Mouse (Mus musculus) CH12.LX (cell line): Measurements from ENCODE around the gene P4ha2. TPM values are rescaled to one million over a fixed set of nuclear protein-coding genes. Genes with fewer than 3 reads are reported as not detected.

ENCODE experiments used
- DNase-seq: peaks from one replicate; pipeline ENCODE4 v3.0.0-alpha.2; 2013; ENCODE audit errors: extremely low read depth
- H3K27ac ChIP-seq: 2 replicates; pipeline ENCODE4 v1.5.1; 2012; ENCODE audit warnings: low read depth, mild to moderate bottlenecking, control low read depth, moderate library complexity; ENCODE audit not compliant: insufficient read depth
- H3K27me3 ChIP-seq: replicated peaks from 2 replicates; pipeline ENCODE3; 2012; ENCODE audit warnings: inconsistent platforms
- H3K36me3 ChIP-seq, 2 experiments: replicated peaks in 1 of 2; 2 replicates each; pipeline versions ENCODE3 to v1.6.1; 2012; ENCODE audit warnings: inconsistent platforms in 1 of 2, low read length in 1 of 2, mild to moderate bottlenecking in 1 of 2, mixed read lengths in 1 of 2, moderate library complexity in 1 of 2; ENCODE audit not compliant: control insufficient read depth in 1 of 2, insufficient read depth in 1 of 2
- H3K4me1 ChIP-seq, 2 experiments: 2 replicates each; pipeline ENCODE4 v1.6.1; 2012; ENCODE audit warnings: inconsistent platforms in 1 of 2, moderate library complexity in 1 of 2; ENCODE audit not compliant: insufficient read depth in 2 of 2, control insufficient read depth in 1 of 2
- H3K4me2 ChIP-seq: 2 replicates; pipeline ENCODE4 v1.6.1; 2012; ENCODE audit warnings: low read depth, mild to moderate bottlenecking, control low read depth; ENCODE audit not compliant: poor library complexity, insufficient read depth, severe bottlenecking
- H3K4me3 ChIP-seq, 3 experiments: fragments of 150-350 bp in 1 of 3; sonication (generic) in 1 of 3; replicated peaks in 1 of 3; 2 replicates each; pipeline versions ENCODE3 to v1.5.1; 2011 to 2012; ENCODE audit warnings: low read depth in 2 of 3, low read length in 2 of 3, mild to moderate bottlenecking in 2 of 3, moderate library complexity in 2 of 3, control low read depth in 1 of 3, improper control_type of control experiment in 1 of 3, inconsistent platforms in 1 of 3, mixed read lengths in 1 of 3; ENCODE audit not compliant: poor library complexity in 1 of 3
- H3K79me2 ChIP-seq: replicated peaks from 2 replicates; pipeline ENCODE4 v1.6.1; 2012; ENCODE audit warnings: mild to moderate bottlenecking, moderate library complexity; ENCODE audit not compliant: control insufficient read depth, poor library complexity, insufficient read depth, severe bottlenecking; ENCODE audit errors: extremely low read depth
- H3K9ac ChIP-seq: 2 replicates; pipeline ENCODE4 v1.6.1; 2012; ENCODE audit warnings: low read depth, mild to moderate bottlenecking, control low read depth, moderate library complexity; ENCODE audit not compliant: insufficient read depth
- H3K9me3 ChIP-seq: replicated peaks from 2 replicates; pipeline ENCODE3; 2012; ENCODE audit warnings: low read length, inconsistent platforms, mixed read lengths
- CTCF ChIP-seq, 2 experiments: IDR thresholded peaks in 1 of 2; conservative IDR thresholded peaks in 1 of 2; 2 replicates each; pipeline ENCODE4 v1.5.1; 2011 to 2012; ENCODE audit warnings: low read depth in 2 of 2, low read length in 2 of 2, improper control_type of control experiment in 1 of 2, inconsistent platforms in 1 of 2, mild to moderate bottlenecking in 1 of 2, moderate library complexity in 1 of 2
- EP300 ChIP-seq: IDR thresholded peaks from 2 replicates; pipeline ENCODE4 v1.6.1; 2011; ENCODE audit warnings: low read length, improper control_type of control experiment
- JUND ChIP-seq: conservative IDR thresholded peaks from 2 replicates; pipeline ENCODE4 v1.6.1; 2011; ENCODE audit warnings: low read depth, low read length, improper control_type of control experiment
- NRF1 ChIP-seq: IDR thresholded peaks from 2 replicates; pipeline ENCODE4 v1.6.1; 2014; ENCODE audit warnings: low read depth, mild to moderate bottlenecking, inconsistent platforms, low read length, improper control_type of control experiment, moderate library complexity
- POLR2A ChIP-seq: IDR thresholded peaks from 2 replicates; pipeline ENCODE4 v1.6.1; 2011; ENCODE audit warnings: low read depth, mild to moderate bottlenecking, improper control_type of control experiment, low read length
- SMC3 ChIP-seq: IDR thresholded peaks from 2 replicates; pipeline ENCODE4 v1.6.1; 2011; ENCODE audit warnings: low read depth, low read length, improper control_type of control experiment
- TCF12 ChIP-seq: IDR thresholded peaks from 2 replicates; pipeline ENCODE4 v1.6.1; 2014; ENCODE audit warnings: low read depth, mild to moderate bottlenecking, inconsistent platforms, low read length, improper control_type of control experiment
- ZKSCAN1 ChIP-seq: IDR thresholded peaks from 2 replicates; pipeline ENCODE4 v1.6.1; 2012; ENCODE audit warnings: low read depth, inconsistent platforms, low read length, improper control_type of control experiment, borderline replicate concordance
- ZNF384 ChIP-seq: IDR thresholded peaks from 2 replicates; pipeline ENCODE4 v1.6.1; 2012; ENCODE audit warnings: low read depth, low read length, improper control_type of control experiment, inconsistent platforms
- dilution Hi-C: fragments of 300-500 bp; cut with MboI; formaldehyde crosslinking; loops from 2 replicates; pipeline ENCODE4 v1.14.3; 2020; ENCODE audit warnings: low sequenced_read_pairs; ENCODE audit not compliant: extremely low pct_unique_long_range_greater_than_20kb, extremely low pct_ligation_motif_present
- in situ Hi-C: fragments of 300-500 bp; cut with MboI; formaldehyde crosslinking; loops from 3 replicates; pipeline ENCODE4 v1.14.3; 2019; ENCODE audit warnings: low sequenced_read_pairs, low pct_ligation_motif_present, low pct_unique_long_range_greater_than_20kb, mixed read lengths
- polyA plus RNA-seq: library from polyadenylated mRNA; unstranded; fragments of >175 nt; gene quantifications from 2 replicates; pipeline ENCODE4 v1.2.1, GENCODE M21; 2012; ENCODE audit warnings: low read depth; ENCODE audit not compliant: insufficient read length
- total RNA-seq, 2 experiments: library from RNA; depleted of rRNA; stranded (reverse); fragments of 300-350 nt in 1 of 2; fragments of >200 nt in 1 of 2; gene quantifications; 2 replicates each; pipeline ENCODE4 v1.2.3; 2012 to 2014

P4ha2 gene
- total and polyA plus RNA-seq, 3 experiments: 3.6 to 10.0 (median 7.9) TPM

DNA sequence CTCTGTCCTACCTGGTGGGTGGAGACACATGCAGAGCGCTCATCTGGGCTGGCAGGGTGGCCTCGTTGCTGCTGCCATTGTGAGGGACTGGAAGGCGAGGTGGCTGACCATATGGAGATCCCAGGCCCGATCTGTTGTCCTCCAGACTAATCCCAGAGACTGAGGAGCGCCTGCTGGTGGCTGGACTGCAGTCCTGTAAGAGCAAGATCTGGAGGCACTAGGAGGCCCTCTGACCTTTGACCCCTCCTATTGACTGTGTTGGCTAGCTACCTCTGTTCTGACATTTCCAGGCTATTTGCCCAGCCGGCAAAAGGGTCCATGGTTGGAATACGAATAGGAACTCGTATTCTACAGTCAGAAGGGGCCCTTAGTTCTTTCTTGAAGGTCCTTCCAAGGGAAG, 43.8 kb upstream of the P4ha2 start:
- no peaks in the 10 kb centered on the region for H3K36me3 ChIP-seq
- no peaks in the 10 kb centered on the region for H3K79me2 ChIP-seq
- no peak overlapping the region for H3K4me2 ChIP-seq
- in situ Hi-C loops (no loop called here), dilution Hi-C loops (no loop called here)
- no peak for DNase-seq
- no peak overlapping the region for H3K9ac ChIP-seq
- no peak for TF ChIP-seq JUND
- TF ChIP-seq CTCF (conservative IDR thresholded peaks at IDR 0.05 in 1 of 2, IDR thresholded peaks at IDR 0.05 in 1 of 2; ENCODE audit: low read depth in 2 of 2, low read length in 2 of 2): peak in 1 of 2 experiments; percentile 10; a peak in 1 of 4 replicates
- TF ChIP-seq, all 38 proteins: peak for 1
- Histone ChIP-seq H3K4me1 (no peaks in the 10 kb centered on the region), H3K27me3 (peaks cover 2% of the 10 kb centered on the region), H3K27ac (no peak overlapping the region), H3K4me3 (no peak overlapping the region), H3K9me3 (no peaks in the 10 kb centered on the region)

GRCm38 (mm10) chr11:54057428-54057827, 42.5 kb upstream of the P4ha2 start:
- no peak for DNase-seq
- no peaks in the 10 kb centered on the region for H3K36me3 ChIP-seq

GRCm38 (mm10) chr11:54058056-54058617, 41.8 kb upstream of the P4ha2 start:
- Histone ChIP-seq H3K27me3 (peaks cover 2% of the 10 kb centered on the region), H3K4me1 (peaks cover 3 to 10% of the 10 kb centered on the region in 2 experiments; a peak in 3 of 4 replicates), H3K27ac (no peak overlapping the region), H3K4me2 (no peak overlapping the region), H3K9ac (no peak overlapping the region), H3K79me2 (no peaks in the 10 kb centered on the region), H3K36me3 (no peaks in the 10 kb centered on the region), H3K4me3 (no peak overlapping the region), H3K9me3 (no peaks in the 10 kb centered on the region)
- TF ChIP-seq ZNF384 (no peak), JUND (no peak), TCF12 (no peak), EP300 (no peak)
- DNase-seq: no peak
- in situ Hi-C loops (no loop called here), dilution Hi-C loops (no loop called here)

More at GRCm38 (mm10) chr11:54057428-54057827, 42.5 kb upstream of the P4ha2 start:
- Histone ChIP-seq H3K4me3 (no peak overlapping the region), H3K4me2 (no peak overlapping the region), H3K79me2 (no peaks in the 10 kb centered on the region), H3K4me1 (peaks cover under 1 to 3% of the 10 kb centered on the region in 2 experiments; a peak in 3 of 4 replicates), H3K27me3 (peaks cover 2% of the 10 kb centered on the region), H3K9ac (no peak overlapping the region), H3K9me3 (no peaks in the 10 kb centered on the region), H3K27ac (no peak overlapping the region)
- dilution Hi-C loops (no loop called here), in situ Hi-C loops (no loop called here)
- TF ChIP-seq NRF1 (no peak), EP300 (no peak), POLR2A (no peak), ZKSCAN1 (no peak), SMC3 (no peak)
